ENCODE assay signal across 8 mouse cellular contexts in the genomic region with DNA sequence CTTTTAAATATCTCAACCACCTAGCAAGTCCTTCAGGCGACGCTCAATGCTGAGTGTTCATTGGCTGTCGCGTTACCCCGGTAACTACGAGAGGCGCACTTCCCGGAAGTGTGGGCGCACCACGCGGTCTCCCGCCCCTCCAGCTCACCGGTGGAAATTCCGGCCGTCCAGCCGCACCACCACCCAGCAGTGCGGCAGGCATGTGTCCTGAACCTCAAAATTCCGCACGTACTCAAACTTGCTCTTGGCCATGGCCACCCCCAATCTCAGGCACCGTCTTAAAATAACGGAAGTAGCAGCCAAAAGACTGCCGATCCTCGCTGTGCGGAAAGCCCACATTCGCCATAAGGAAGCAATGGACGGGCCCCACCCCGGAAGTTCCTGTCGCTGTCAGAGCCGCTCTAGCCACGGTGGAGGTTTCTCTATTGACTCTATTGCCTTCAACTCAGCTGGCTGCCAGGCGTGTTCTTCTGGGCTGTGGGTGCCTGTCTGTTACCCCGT. TPM values are rescaled to one million over a fixed set of nuclear protein-coding genes. Genes with fewer than 3 reads are reported as not detected.
DNase-seq lines count a peak whose midpoint lies in the region; ATAC-seq and TF ChIP-seq lines count a peak whose summit lies in the region.

TSS of gene Thg1l (minus strand) at position 368 of the 501 bp plus-strand sequence.

- peak; percentile 45; the same call in 1 of the 2 replicates for TF ChIP-seq POLR2A in cortical plate, adult 2 months (IDR thresholded peaks at IDR 0.05; ENCODE audit: extremely low read depth, insufficient read depth, low read length)

- no peaks in the 10 kb centered on the region for H3K4me1 ChIP-seq in cortical plate, adult 2 months (ENCODE audit: control insufficient read depth, insufficient read depth, low read length)

- DNase-seq in gastrocnemius, postnatal 10 days = peak; percentile 85
- peak; percentile 98 for DNase-seq in induced T-regulatory cell, adult 2 months (ENCODE audit: low read depth)
- DNase-seq in left cerebral cortex, adult 9 months (ENCODE audit: low spot score in 2 of 2) = peak; percentile 68 to 92
- peak; percentile 82 for DNase-seq in right cerebral cortex, postnatal 14 days
- DNase-seq in urinary bladder, postnatal 36 days (ENCODE audit: low spot score in 2 of 2) = peak; percentile 85 to 91

- H3K4me3 ChIP-seq in cortical plate, adult 2 months (ENCODE audit: insufficient read depth, low read length) = peak within 1 kb of the TSS; percentile 69

- ATAC-seq in activated CD4-positive, CD25-positive, alpha-beta regulatory T cell, adult 4 months = peak; percentile 96
- peak; percentile 97 for ATAC-seq in megakaryocyte progenitor cell, adult 5-6 weeks (replicated peaks; ENCODE audit: poor library complexity)

- H3K27ac ChIP-seq in cortical plate, adult 2 months (ENCODE audit: insufficient read depth, low read length) = peak within 1 kb of the TSS; percentile 67

- TF ChIP-seq CTCF in cortical plate, adult 2 months (IDR thresholded peaks at IDR 0.05; ENCODE audit: extremely low read depth, insufficient read depth, low read length) = no peak

RNA-seq across cellular contexts. Expression of gene Thg1l, which starts in this region (rescaled TPM):
- 10 to 100 TPM in 1 of 2 experiments, 1 to 10 TPM in 1; 9.0 to 15.8 TPM for polyA plus RNA-seq in activated CD4-positive, CD25-positive, alpha-beta regulatory T cell, adult 4 months (2017; shearing (Covaris generic))
- polyA plus RNA-seq in cortical plate, adult 2 months (2012; rRNA removed) = 8.2 and 8.4 TPM in 2 replicates
- total RNA-seq in gastrocnemius, postnatal 10 days (2021) = 10 to 100 TPM in 1 of 2 experiments, 1 to 10 TPM in 1; 6.2 to 11.3 TPM
- 13.3 and 20.2 TPM in 2 replicates for total RNA-seq in megakaryocyte progenitor cell, adult 5-6 weeks (2015)
- total RNA-seq in megakaryocyte progenitor cell, adult 5-6 weeks (2017) = 24.5 and 31.5 TPM in 2 replicates

Comparison
In these comparisons a context has a peak if more than half of its experiments do, and no peak if none do; other contexts are left out.
1. Peak in every context shown above with its lines: DNase-seq, ATAC-seq, H3K4me3 ChIP-seq and H3K27ac ChIP-seq.